Mouse (Mus musculus) gastrocnemius, postnatal 14 days (tissue): ENCODE data around the gene Kif18b. TPM values are rescaled to one million over a fixed set of nuclear protein-coding genes. Genes with fewer than 3 reads are reported as not detected.

ENCODE experiments used
- DNase-seq: peaks from one replicate; pipeline ENCODE4 v3.0.0; 2021; ENCODE audit warnings: mixed read lengths
- intact Hi-C: fragments of 180-260 bp; cut with DNase I; formaldehyde crosslinking; loops from one replicate; pipeline ENCODE4 v1.15.1; 2025; ENCODE audit warnings: low total_unique reads
- long read RNA-seq, 2 experiments: library from polyadenylated mRNA; stranded (forward); transcript quantifications; one replicate each; pipeline ENCODE4 v2.0.0; 2021
- total RNA-seq, 2 experiments: library from RNA; stranded (reverse); gene quantifications; 2 replicates each; pipeline ENCODE4 v1.2.3; 2021

The Kif18b gene
- total RNA-seq, result 1 to 10 TPM; 1.8 to 2.0 TPM
- long read RNA-seq, experiment 1, partial matches to known transcripts, result 0 of 1 reads
- long read RNA-seq, experiment 1, other reads (novel, unspliced or antisense), result 0 of 1 reads
- long read RNA-seq, experiment 2, partial matches to known transcripts, result 0 of 1 reads
- long read RNA-seq, experiment 2, other reads (novel, unspliced or antisense), result 0 of 1 reads

- peak; percentile 94 for DNase-seq
- intact Hi-C loops, result no loop called here
Observed at GRCm38 (mm10) chr11:102924557-102925350, at the start of gene Kif18b. Gene Kif18b, minus strand, starts transcription at chr11:102925124.

GRCm38 (mm10) chr11:102972326-102972725 is 47.4 kb upstream of the Kif18b start:
- DNase-seq, result no peak
- intact Hi-C loops, result no loop called here

- intact Hi-C loops, result no loop called here
Observed at GRCm38 (mm10) chr11:102971604-102972003, 46.7 kb upstream of the Kif18b start.

GRCm38 (mm10) chr11:102964547-102965091 is 39.7 kb upstream of the Kif18b start:
- intact Hi-C loops, result no loop called here
- DNase-seq, result no peak

More at GRCm38 (mm10) chr11:102971604-102972003, 46.7 kb upstream of the Kif18b start:
- DNase-seq, result no peak

GRCm38 (mm10) chr11:102963855-102964546 is 39.1 kb upstream of the Kif18b start:
- intact Hi-C loops, result no loop called here

GRCm38 (mm10) chr11:102963246-102963854 is 38.4 kb upstream of the Kif18b start:
- no peak for DNase-seq
- intact Hi-C loops, result no loop called here

More at GRCm38 (mm10) chr11:102963855-102964546, 39.1 kb upstream of the Kif18b start:
- no peak for DNase-seq

- intact Hi-C loops, result no loop called here
- DNase-seq, result no peak
Observed at GRCm38 (mm10) chr11:102962861-102963245, 37.9 kb upstream of the Kif18b start.

- intact Hi-C loops, result no loop called here
Observed at GRCm38 (mm10) chr11:102961082-102961481, 36.2 kb upstream of the Kif18b start.

GRCm38 (mm10) chr11:102958870-102959269 is 33.9 kb upstream of the Kif18b start:
- intact Hi-C loops, result no loop called here
- DNase-seq, result no peak

More at GRCm38 (mm10) chr11:102961082-102961481, 36.2 kb upstream of the Kif18b start:
- no peak for DNase-seq

GRCm38 (mm10) chr11:102958431-102958830 is 33.5 kb upstream of the Kif18b start:
- intact Hi-C loops, result no loop called here
- DNase-seq, result no peak

- intact Hi-C loops, result no loop called here
- no peak for DNase-seq
Observed at GRCm38 (mm10) chr11:102957692-102958091, 32.8 kb upstream of the Kif18b start.

- intact Hi-C loops, result no loop called here
- peak; percentile 46 for DNase-seq
Observed at GRCm38 (mm10) chr11:102956962-102957614, 32.2 kb upstream of the Kif18b start.

- no peak for DNase-seq
- intact Hi-C loops, result no loop called here
Observed at GRCm38 (mm10) chr11:102952922-102953321, 28.0 kb upstream of the Kif18b start.

- DNase-seq, result no peak
- intact Hi-C loops, result no loop called here
Observed at GRCm38 (mm10) chr11:102948043-102948961, 23.4 kb upstream of the Kif18b start.

GRCm38 (mm10) chr11:102946992-102947343 is 22.0 kb upstream of the Kif18b start:
- DNase-seq, result no peak
- intact Hi-C loops, result no loop called here

- peak; percentile 88 for DNase-seq
- intact Hi-C loops, result no loop called here
Observed at GRCm38 (mm10) chr11:102946265-102946991, 21.5 kb upstream of the Kif18b start, which contains the start of gene C1ql1. Gene C1ql1, minus strand, starts transcription at chr11:102946688.
